ENCODE assay signal across 8 mouse cellular contexts in genomic region chr4:133707464-133707863, GRCm38 (mm10). TPM values are rescaled to one million over a fixed set of nuclear protein-coding genes. Genes with fewer than 3 reads are reported as not detected.
DNase-seq lines count a peak whose midpoint lies in the region; ATAC-seq and TF ChIP-seq lines count a peak whose summit lies in the region.

No protein-coding gene starts in this region.

- no peak overlapping the region for H3K4me2 ChIP-seq in hindbrain, embryonic 13.5 days
- H3K4me2 ChIP-seq in hindbrain, postnatal 0 days (ENCODE audit: low read depth, low read length): no peak overlapping the region
- no peak overlapping the region for H3K4me2 ChIP-seq in intestine, postnatal 0 days (replicated peaks; ENCODE audit: low read depth)

- H3K9ac ChIP-seq in hindbrain, embryonic 13.5 days: no peak overlapping the region
- no peak overlapping the region for H3K9ac ChIP-seq in hindbrain, postnatal 0 days (replicated peaks; ENCODE audit: low read length)
- no peak overlapping the region for H3K9ac ChIP-seq in intestine, postnatal 0 days (ENCODE audit: low read depth, low read length)

- peak overlapping the region; percentile 18; the same call in 1 of the 2 replicates for H3K27ac ChIP-seq in hindbrain, embryonic 13.5 days
- no peak overlapping the region; the same call in 1 of the 2 replicates for H3K27ac ChIP-seq in hindbrain, postnatal 0 days
- H3K27ac ChIP-seq in spleen, adult 2 months (ENCODE audit: insufficient read depth, low read length): peak overlapping the region; percentile 81
- H3K27ac ChIP-seq in intestine, postnatal 0 days (ENCODE audit: low read depth, low read length): 0 out of 2 replicates have a peak overlapping the region, but pooled peaks have one; percentile 60

- H3K4me1 ChIP-seq in hindbrain, embryonic 13.5 days (replicated peaks): peaks cover 37% of the 10 kb centered on the region
- H3K4me1 ChIP-seq in hindbrain, postnatal 0 days (ENCODE audit: insufficient read depth, low read length): no peaks in the 10 kb centered on the region
- H3K4me1 ChIP-seq in spleen, adult 2 months (ENCODE audit: control insufficient read depth, insufficient read depth, insufficient read length): peaks cover 42% of the 10 kb centered on the region
- peaks cover 14% of the 10 kb centered on the region; the same call in 1 of the 2 replicates for H3K4me1 ChIP-seq in intestine, postnatal 0 days (replicated peaks; ENCODE audit: control insufficient read depth, insufficient read depth, low read length)

- DNase-seq in hindbrain, postnatal 0 days (ENCODE audit: low spot score): no peak
- no peak for DNase-seq in spleen, adult 2 months (ENCODE audit: low read depth in 1 of 2, low spot score in 2 of 2)
- no peak for DNase-seq in spleen, postnatal 14 days (ENCODE audit: low spot score in 2 of 2)
- no peak for DNase-seq in embryo, embryonic 10.5 days (ENCODE audit: low spot score)
- DNase-seq in adrenal gland, adult 8-10 months: no peak
- DNase-seq in layer of hippocampus, adult 18-20 months (ENCODE audit: low spot score in 2 of 2): no peak

- TF ChIP-seq POLR2A in spleen, adult 2 months (IDR thresholded peaks at IDR 0.05; ENCODE audit: low read depth, low read length): no peak

- 33% methylated on average over 1 of the region's 1 CpGs for WGBS in hindbrain, embryonic 13.5 days
- WGBS in hindbrain, postnatal 0 days: 31% methylated on average over 1 of the region's 1 CpGs
- WGBS in spleen, adult 2 months: 2% methylated on average over 1 of the region's 1 CpGs
- WGBS in intestine, postnatal 0 days: 38% methylated on average over 1 of the region's 1 CpGs

- no peak for TF ChIP-seq CTCF in hindbrain, postnatal 0 days (IDR thresholded peaks at IDR 0.05; ENCODE audit: low read depth)
- no peak for TF ChIP-seq CTCF in spleen, adult 2 months (IDR thresholded peaks at IDR 0.05; ENCODE audit: extremely low read depth, insufficient read depth, insufficient read length, insufficient replicate concordance)
- TF ChIP-seq CTCF in intestine, postnatal 0 days (IDR thresholded peaks at IDR 0.05; ENCODE audit: low read depth): no peak

- ATAC-seq in hindbrain, embryonic 13.5 days (ENCODE audit: low FRiP score): no peak
- ATAC-seq in hindbrain, postnatal 0 days: no peak
- ATAC-seq in intestine, postnatal 0 days: no peak

- no peaks in the 10 kb centered on the region for H3K9me3 ChIP-seq in hindbrain, embryonic 13.5 days
- no peaks in the 10 kb centered on the region for H3K9me3 ChIP-seq in hindbrain, postnatal 0 days (ENCODE audit: low read length)
- no peaks in the 10 kb centered on the region for H3K9me3 ChIP-seq in intestine, postnatal 0 days (ENCODE audit: control insufficient read depth)

- no peak overlapping the region for H3K4me3 ChIP-seq in hindbrain, embryonic 13.5 days
- H3K4me3 ChIP-seq in hindbrain, postnatal 0 days (ENCODE audit: low read length): no peak overlapping the region
- no peak overlapping the region for H3K4me3 ChIP-seq in spleen, adult 2 months (ENCODE audit: extremely low read depth, insufficient read depth, insufficient read length)
- no peak overlapping the region for H3K4me3 ChIP-seq in intestine, postnatal 0 days (ENCODE audit: low read depth, low read length)

- H3K27me3 ChIP-seq in hindbrain, embryonic 13.5 days: no peaks in the 10 kb centered on the region
- no peaks in the 10 kb centered on the region for H3K27me3 ChIP-seq in hindbrain, postnatal 0 days (ENCODE audit: insufficient read depth, low read length)
- no peaks in the 10 kb centered on the region for H3K27me3 ChIP-seq in spleen, adult 2 months (ENCODE audit: control insufficient read depth, insufficient read depth, low read length)
- no peaks in the 10 kb centered on the region for H3K27me3 ChIP-seq in intestine, postnatal 0 days (replicated peaks; ENCODE audit: control insufficient read depth, insufficient read depth, low read length)

- peaks cover 20% of the 10 kb centered on the region for H3K36me3 ChIP-seq in hindbrain, embryonic 13.5 days
- peaks cover 18% of the 10 kb centered on the region; the same call in 1 of the 2 replicates for H3K36me3 ChIP-seq in hindbrain, postnatal 0 days (ENCODE audit: insufficient read depth, low read length)
- H3K36me3 ChIP-seq in spleen, adult 2 months (ENCODE audit: control insufficient read depth, insufficient read depth, low read length): peaks cover 6% of the 10 kb centered on the region; the same call in 1 of the 2 replicates
- peaks cover 46% of the 10 kb centered on the region for H3K36me3 ChIP-seq in intestine, postnatal 0 days (ENCODE audit: control insufficient read depth, insufficient read depth)

RNA-seq across cellular contexts. Expression of gene Pigv, which starts 35.0 kb away (rescaled TPM):
- polyA plus RNA-seq in hindbrain, embryonic 13.5 days (2015; fragmentation: Nextera tagmentation; extraction: Ambion mirVana): 13.4 and 14.1 TPM in 2 replicates
- 11.3 and 13.4 TPM in 2 replicates for total RNA-seq in hindbrain, postnatal 0 days (2014; rRNA removed)
- polyA plus RNA-seq in hindbrain, postnatal 0 days (2015; fragmentation: Nextera tagmentation; extraction: Ambion mirVana): 13.0 and 14.0 TPM in 2 replicates
- 14.5 and 16.0 TPM in 2 replicates for polyA plus RNA-seq in spleen, adult 2 months (2012; rRNA removed)
- 10.7 and 12.5 TPM in 2 replicates for polyA plus RNA-seq in intestine, postnatal 0 days (2015; fragmentation: Nextera tagmentation; extraction: Ambion mirVana)
- 10 to 100 TPM; 26.0 to 31.0 (median 27.3) TPM for total RNA-seq in adrenal gland, adult 8-10 months (2022)
- 10 to 100 TPM in 1 of 2 experiments, 1 to 10 TPM in 1; 9.4 to 12.3 TPM for total RNA-seq in layer of hippocampus, adult 18-20 months (2021)

RNA-seq across cellular contexts. Expression of gene Arid1a, which starts 49.1 kb away (rescaled TPM):
- 35.6 and 37.4 TPM in 2 replicates for polyA plus RNA-seq in hindbrain, embryonic 13.5 days (2015; fragmentation: Nextera tagmentation; extraction: Ambion mirVana)
- 54.1 and 59.1 TPM in 2 replicates for total RNA-seq in hindbrain, postnatal 0 days (2014; rRNA removed)
- polyA plus RNA-seq in hindbrain, postnatal 0 days (2015; fragmentation: Nextera tagmentation; extraction: Ambion mirVana): 17.6 and 17.7 TPM in 2 replicates
- 142 and 150 TPM in 2 replicates for polyA plus RNA-seq in spleen, adult 2 months (2012; rRNA removed)
- polyA plus RNA-seq in intestine, postnatal 0 days (2015; fragmentation: Nextera tagmentation; extraction: Ambion mirVana): 10.4 and 12.1 TPM in 2 replicates
- 10 to 100 TPM; 50.7 to 84.3 (median 61.1) TPM for total RNA-seq in adrenal gland, adult 8-10 months (2022)
- 10 to 100 TPM; 81.2 to 83.2 TPM for total RNA-seq in layer of hippocampus, adult 18-20 months (2021)

RNA-seq across cellular contexts. Expression of gene Zdhhc18, which starts 57.5 kb away (rescaled TPM):
- polyA plus RNA-seq in hindbrain, embryonic 13.5 days (2015; fragmentation: Nextera tagmentation; extraction: Ambion mirVana): 3.4 and 4.4 TPM in 2 replicates
- total RNA-seq in hindbrain, postnatal 0 days (2014; rRNA removed): 17.4 and 22.6 TPM in 2 replicates
- 8.2 and 10.2 TPM in 2 replicates for polyA plus RNA-seq in hindbrain, postnatal 0 days (2015; fragmentation: Nextera tagmentation; extraction: Ambion mirVana)
- 133 and 134 TPM in 2 replicates for polyA plus RNA-seq in spleen, adult 2 months (2012; rRNA removed)
- 1.8 and 2.3 TPM in 2 replicates for polyA plus RNA-seq in intestine, postnatal 0 days (2015; fragmentation: Nextera tagmentation; extraction: Ambion mirVana)
- 10 to 100 TPM; 17.9 to 39.5 (median 29.0) TPM for total RNA-seq in adrenal gland, adult 8-10 months (2022)
- 10 to 100 TPM; 32.3 to 33.8 TPM for total RNA-seq in layer of hippocampus, adult 18-20 months (2021)

Comparison
In these comparisons a context has a peak if more than half of its experiments do, and no peak if none do; other contexts are left out.
1. RNA of gene Zdhhc18, which starts 57.5 kb away (polyA plus RNA-seq): 133 to 134 TPM in spleen, adult 2 months; 8.2 to 10.2 TPM in hindbrain, postnatal 0 days, 3.4 to 4.4 TPM in hindbrain, embryonic 13.5 days and 1.8 to 2.3 TPM in intestine, postnatal 0 days; every median in the first group is over 10 times any median in the second.